8 mouse cellular contexts compared by ENCODE assay signal in genomic region chr6:88065116-88065515, GRCm38 (mm10). TPM values are rescaled to one million over a fixed set of nuclear protein-coding genes. Genes with fewer than 3 reads are reported as not detected.
DNase-seq lines count a peak whose midpoint lies in the region; ATAC-seq and TF ChIP-seq lines count a peak whose summit lies in the region.

No protein-coding gene starts in this region.

- no peak overlapping the region for H3K4me3 ChIP-seq in lung, embryonic 14.5 days (ENCODE audit: low read depth, low read length)
- H3K4me3 ChIP-seq in forebrain, embryonic 12.5 days (replicated peaks): no peak overlapping the region
- no peak overlapping the region for H3K4me3 ChIP-seq in intestine, embryonic 15.5 days (replicated peaks)

- intact Hi-C loops in heart, postnatal 36 days (cut with DNase I): no loop called here

- peak; percentile 23 for DNase-seq in ovary, postnatal 14 days (ENCODE audit: low spot score)
- no peak for DNase-seq in ovary, postnatal 10 days (ENCODE audit: low spot score)
- peak; percentile 23 for DNase-seq in brain, embryonic 14.5 days (ENCODE audit: low read depth)
- peak; percentile 71 to 76 for DNase-seq in heart, postnatal 36 days
- peak; percentile 79 for DNase-seq in lung, embryonic 14.5 days
- no peak for DNase-seq in urinary bladder, adult 2 months (ENCODE audit: low spot score)

- no peak overlapping the region for H3K9ac ChIP-seq in lung, embryonic 14.5 days
- no peak overlapping the region for H3K9ac ChIP-seq in forebrain, embryonic 12.5 days
- H3K9ac ChIP-seq in intestine, embryonic 15.5 days: no peak overlapping the region

- peak overlapping the region; percentile 81; the same call in 1 of the 2 replicates for H3K27ac ChIP-seq in lung, embryonic 14.5 days (ENCODE audit: low read depth)
- H3K27ac ChIP-seq in forebrain, embryonic 12.5 days: no peak overlapping the region
- H3K27ac ChIP-seq in intestine, embryonic 15.5 days: no peak overlapping the region

- H3K4me2 ChIP-seq in lung, embryonic 14.5 days: no peak overlapping the region
- H3K4me2 ChIP-seq in forebrain, embryonic 12.5 days: no peak overlapping the region
- H3K4me2 ChIP-seq in intestine, embryonic 15.5 days (replicated peaks): no peak overlapping the region

- no peaks in the 10 kb centered on the region for H3K9me3 ChIP-seq in lung, embryonic 14.5 days (ENCODE audit: low read depth, low read length)
- no peaks in the 10 kb centered on the region for H3K9me3 ChIP-seq in forebrain, embryonic 12.5 days
- H3K9me3 ChIP-seq in intestine, embryonic 15.5 days: no peaks in the 10 kb centered on the region

- H3K27me3 ChIP-seq in lung, embryonic 14.5 days (ENCODE audit: insufficient read depth, low read length): no peaks in the 10 kb centered on the region
- peaks cover 12% of the 10 kb centered on the region; the same call in 1 of the 2 replicates for H3K27me3 ChIP-seq in forebrain, embryonic 12.5 days
- H3K27me3 ChIP-seq in intestine, embryonic 15.5 days (replicated peaks): no peaks in the 10 kb centered on the region

- no peaks in the 10 kb centered on the region for H3K4me1 ChIP-seq in lung, embryonic 14.5 days (ENCODE audit: insufficient read depth)
- H3K4me1 ChIP-seq in forebrain, embryonic 12.5 days: no peaks in the 10 kb centered on the region
- H3K4me1 ChIP-seq in intestine, embryonic 15.5 days (replicated peaks): no peaks in the 10 kb centered on the region

- no peak for TF ChIP-seq CTCF in brain, embryonic 14.5 days (IDR thresholded peaks at IDR 0.05; ENCODE audit: borderline replicate concordance, extremely low read depth, insufficient read depth, insufficient read length)
- no peak for TF ChIP-seq CTCF in lung, embryonic 14.5 days (IDR thresholded peaks at IDR 0.05; ENCODE audit: low read depth)

- H3K36me3 ChIP-seq in lung, embryonic 14.5 days (ENCODE audit: insufficient read depth): no peaks in the 10 kb centered on the region
- H3K36me3 ChIP-seq in forebrain, embryonic 12.5 days (replicated peaks): no peaks in the 10 kb centered on the region
- no peaks in the 10 kb centered on the region for H3K36me3 ChIP-seq in intestine, embryonic 15.5 days

- 39% methylated on average over 4 of the region's 4 CpGs for WGBS in lung, embryonic 14.5 days
- WGBS in forebrain, embryonic 12.5 days: 64% methylated on average over 4 of the region's 4 CpGs
- WGBS in intestine, embryonic 15.5 days: 58% methylated on average over 4 of the region's 4 CpGs

- TF ChIP-seq POLR2A in brain, embryonic 14.5 days (IDR thresholded peaks at IDR 0.05; ENCODE audit: borderline replicate concordance, extremely low read depth, insufficient read depth, insufficient read length, poor library complexity, severe bottlenecking): no peak

- ATAC-seq in lung, embryonic 14.5 days (ENCODE audit: insufficient read depth): no peak
- no peak for ATAC-seq in forebrain, embryonic 12.5 days (ENCODE audit: low FRiP score)
- no peak for ATAC-seq in intestine, embryonic 15.5 days

RNA-seq across cellular contexts. Expression of gene Rpn1, which starts 19.2 kb away (rescaled TPM):
- 215 and 219 TPM in 2 replicates for polyA plus RNA-seq in brain, embryonic 14.5 days (2012; rRNA removed)
- 100 to 1,000 TPM in 1 of 2 experiments, 10 to 100 TPM in 1; 95.1 to 102 TPM for total RNA-seq in heart, postnatal 36 days (2021)
- polyA plus RNA-seq in lung, embryonic 14.5 days (2014; fragmentation: Nextera tagmentation; extraction: Ambion mirVana): 437 and 440 TPM in 2 replicates
- 238 and 258 TPM in 2 replicates for polyA plus RNA-seq in forebrain, embryonic 12.5 days (2016; fragmentation: Nextera tagmentation; extraction: Ambion mirVana)
- 164 and 173 TPM in 2 replicates for polyA plus RNA-seq in urinary bladder, adult 2 months (2012; rRNA removed)
- 423 and 425 TPM in 2 replicates for polyA plus RNA-seq in intestine, embryonic 15.5 days (2015; fragmentation: Nextera tagmentation; extraction: Ambion mirVana)

RNA-seq across cellular contexts. Expression of gene Rab7, which starts 20.0 kb away (rescaled TPM):
- 243 and 306 TPM in 2 replicates for polyA plus RNA-seq in brain, embryonic 14.5 days (2012; rRNA removed)
- 100 to 1,000 TPM; 253 to 304 TPM for total RNA-seq in heart, postnatal 36 days (2021)
- 216 and 218 TPM in 2 replicates for polyA plus RNA-seq in lung, embryonic 14.5 days (2014; fragmentation: Nextera tagmentation; extraction: Ambion mirVana)
- polyA plus RNA-seq in forebrain, embryonic 12.5 days (2016; fragmentation: Nextera tagmentation; extraction: Ambion mirVana): 206 and 217 TPM in 2 replicates
- 400 and 428 TPM in 2 replicates for polyA plus RNA-seq in urinary bladder, adult 2 months (2012; rRNA removed)
- polyA plus RNA-seq in intestine, embryonic 15.5 days (2015; fragmentation: Nextera tagmentation; extraction: Ambion mirVana): 243 and 244 TPM in 2 replicates

Comparison
In these comparisons a context has a peak if more than half of its experiments do, and no peak if none do; other contexts are left out.
1. DNase-seq: peak in ovary, postnatal 14 days (single experiment), brain, embryonic 14.5 days (single experiment), heart, postnatal 36 days (2 of 2) and lung, embryonic 14.5 days (single experiment); none in ovary, postnatal 10 days (single experiment) and urinary bladder, adult 2 months (single experiment).